In genomic region chr11:68942731-68943130, GRCm38 (mm10) we compare ENCODE assay signal across 27 mouse cellular contexts. TPM values are rescaled to one million over a fixed set of nuclear protein-coding genes. Genes with fewer than 3 reads are reported as not detected.
DNase-seq lines count a peak whose midpoint lies in the region; ATAC-seq and TF ChIP-seq lines count a peak whose summit lies in the region.
"Had no signal": no experiment of that assay in that cellular context is flagged by ENCODE, and none has a peak within 500 bp of the region (broad histone marks: within the 10 kb centered on the region; RNA-seq: fewer than 3 reads in every experiment).

No protein-coding gene starts in this region.

- no peak for TF ChIP-seq CTCF in lung, adult 2 months (IDR thresholded peaks at IDR 0.05; ENCODE audit: insufficient read depth, low read length)
- TF ChIP-seq CTCF in kidney, postnatal 0 days (IDR thresholded peaks at IDR 0.05; ENCODE audit: low read depth), result no peak

- 0 out of 2 replicates have a peak, but pooled peaks have one; percentile 16 for TF ChIP-seq POLR2A in lung, adult 2 months (IDR thresholded peaks at IDR 0.05; ENCODE audit: borderline replicate concordance, extremely low read depth, low read depth, low read length)

- H3K36me3 ChIP-seq in kidney, postnatal 0 days (ENCODE audit: insufficient read depth, low read length), result no peaks in the 10 kb centered on the region
- H3K36me3 ChIP-seq: embryonic facial prominence, embryonic 13.5 days; forebrain, embryonic 12.5 days; forebrain, embryonic 15.5 days; hindbrain, embryonic 12.5 days had no signal

- ATAC-seq in kidney, postnatal 0 days (replicated peaks; ENCODE audit: low FRiP score, low read depth), result no peak
- ATAC-seq in inflammation-experienced regulatory T-cells, adult 6 months, result no peak
- ATAC-seq: CD4-positive, CD25-positive, alpha-beta regulatory T cell, adult 4 months; forebrain, embryonic 15.5 days had no signal

- no peaks in the 10 kb centered on the region for H3K9me3 ChIP-seq in kidney, postnatal 0 days (replicated peaks; ENCODE audit: low read length)
- H3K9me3 ChIP-seq: embryonic facial prominence, embryonic 10.5 days; embryonic facial prominence, embryonic 13.5 days; forebrain, embryonic 12.5 days; forebrain, embryonic 15.5 days; hindbrain, embryonic 12.5 days had no signal

- peak; percentile 41 for DNase-seq in kidney, adult 18-20 months
- no peak for DNase-seq in kidney, postnatal 14 days
- DNase-seq in lung, adult 2 months, result no peak
- no peak for DNase-seq in lung, postnatal 10 days
- DNase-seq in kidney, postnatal 0 days (ENCODE audit: low spot score), result no peak
- DNase-seq in kidney, postnatal 25 days, result peak; percentile 53 to 84
- no peak for DNase-seq in spleen, adult 18-20 months
- DNase-seq: adrenal gland, postnatal 25 days; cerebellum, adult 11-12 months; cerebellum, adult 8-10 months; cerebellum, postnatal 10 days; cerebellum, postnatal 36 days; embryo, embryonic 11 days; gastrocnemius, postnatal 25 days had no signal

- WGBS in lung, adult 2 months, result 81% methylated on average over 8 of the region's 8 CpGs
- WGBS in kidney, postnatal 0 days, result 82% methylated on average over 8 of the region's 8 CpGs

- no peak overlapping the region for H3K9ac ChIP-seq in kidney, postnatal 0 days (ENCODE audit: low read depth, low read length)
- H3K9ac ChIP-seq: embryonic facial prominence, embryonic 13.5 days; forebrain, embryonic 12.5 days; forebrain, embryonic 15.5 days; hindbrain, embryonic 12.5 days had no signal

- no peak overlapping the region for H3K4me3 ChIP-seq in lung, adult 2 months (replicated peaks; ENCODE audit: extremely low read depth, low read depth, low read length)
- no peak overlapping the region for H3K4me3 ChIP-seq in kidney, postnatal 0 days (replicated peaks; ENCODE audit: low read depth, low read length)
- H3K4me3 ChIP-seq: embryonic facial prominence, embryonic 10.5 days; embryonic facial prominence, embryonic 13.5 days; erythroblast, embryonic 14.5 days; forebrain, embryonic 12.5 days; forebrain, embryonic 15.5 days; hindbrain, embryonic 12.5 days had no signal

- H3K27me3 ChIP-seq in kidney, postnatal 0 days (ENCODE audit: insufficient read depth, low read length), result no peaks in the 10 kb centered on the region
- H3K27me3 ChIP-seq: forebrain, embryonic 15.5 days had no signal

- H3K4me1 ChIP-seq in lung, adult 2 months (ENCODE audit: control insufficient read depth, insufficient read depth, low read length), result peaks cover 2% of the 10 kb centered on the region; the same call in 1 of the 2 replicates
- H3K4me1 ChIP-seq in kidney, postnatal 0 days (replicated peaks; ENCODE audit: insufficient read depth, low read length), result peaks cover 7% of the 10 kb centered on the region; the same call in 1 of the 2 replicates

- H3K4me2 ChIP-seq in kidney, postnatal 0 days (ENCODE audit: low read length), result no peak overlapping the region
- H3K4me2 ChIP-seq: embryonic facial prominence, embryonic 13.5 days; forebrain, embryonic 12.5 days; forebrain, embryonic 15.5 days; heart, embryonic 11.5 days; hindbrain, embryonic 12.5 days had no signal

- peak overlapping the region; percentile 31; the same call in 1 of the 2 replicates for H3K27ac ChIP-seq in kidney, postnatal 0 days
- H3K27ac ChIP-seq: embryonic facial prominence, embryonic 10.5 days; embryonic facial prominence, embryonic 13.5 days; forebrain, embryonic 12.5 days; forebrain, embryonic 15.5 days; hindbrain, embryonic 12.5 days had no signal

RNA-seq across cellular contexts. Expression of gene Arhgef15, which starts 14.5 kb away (rescaled TPM):
- 359 and 419 TPM in 2 replicates for polyA plus RNA-seq in lung, adult 2 months (2012; rRNA removed)
- 8.9 and 11.3 TPM in 2 replicates for polyA plus RNA-seq in kidney, postnatal 0 days (2015; fragmentation: Nextera tagmentation; extraction: Ambion mirVana)
- under 1 TPM in 1 of 3 experiments, not detected in 2; 0.21 TPM for polyA plus RNA-seq in inflammation-experienced regulatory T-cells, adult 6 months (2017; shearing (Covaris generic))
- polyA plus RNA-seq: erythroblast, embryonic 14.5 days had no signal

RNA-seq across cellular contexts. Expression of gene Odf4, which starts 15.8 kb away (rescaled TPM):
- 0.19 and 0.25 TPM in 2 replicates for polyA plus RNA-seq in lung, adult 2 months (2012; rRNA removed)
- polyA plus RNA-seq in kidney, postnatal 0 days (2015; fragmentation: Nextera tagmentation; extraction: Ambion mirVana), result 0.29 TPM in 1 of 2 replicates, not detected in the other
- not detected for polyA plus RNA-seq in inflammation-experienced regulatory T-cells, adult 6 months (2017; shearing (Covaris generic))
- polyA plus RNA-seq: adrenal gland, adult 2 months; C2C12; CD4-positive, CD25-positive, alpha-beta regulatory T cell, adult 4 months; embryonic facial prominence, embryonic 10.5 days; embryonic facial prominence, embryonic 13.5 days; erythroblast, embryonic 14.5 days; heart, embryonic 11.5 days; heart, embryonic 14.5 days; heart, postnatal 0 days; hindbrain, embryonic 12.5 days had no signal

RNA-seq across cellular contexts. Expression of gene Slc25a35, which starts 25.2 kb away (rescaled TPM):
- 34.0 and 40.4 TPM in 2 replicates for polyA plus RNA-seq in lung, adult 2 months (2012; rRNA removed)
- 11.1 and 11.5 TPM in 2 replicates for polyA plus RNA-seq in kidney, postnatal 0 days (2015; fragmentation: Nextera tagmentation; extraction: Ambion mirVana)
- polyA plus RNA-seq in inflammation-experienced regulatory T-cells, adult 6 months (2017; shearing (Covaris generic)), result 1 to 10 TPM; 7.0 to 8.3 (median 7.6) TPM
- polyA plus RNA-seq: erythroblast, embryonic 14.5 days had no signal

RNA-seq across cellular contexts. Expression of gene Rangrf, which starts 32.3 kb away (rescaled TPM):
- 11.6 and 15.4 TPM in 2 replicates for polyA plus RNA-seq in lung, adult 2 months (2012; rRNA removed)
- 55.6 and 58.3 TPM in 2 replicates for polyA plus RNA-seq in kidney, postnatal 0 days (2015; fragmentation: Nextera tagmentation; extraction: Ambion mirVana)
- 10 to 100 TPM; 13.7 to 72.0 (median 38.3) TPM for polyA plus RNA-seq in inflammation-experienced regulatory T-cells, adult 6 months (2017; shearing (Covaris generic))

RNA-seq across cellular contexts. Expression of gene Rpl26, which starts 41.3 kb away (rescaled TPM):
- 469 and 674 TPM in 2 replicates for polyA plus RNA-seq in lung, adult 2 months (2012; rRNA removed)
- polyA plus RNA-seq in kidney, postnatal 0 days (2015; fragmentation: Nextera tagmentation; extraction: Ambion mirVana), result 1,114 and 1,312 TPM in 2 replicates
- 1,000 to 10,000 TPM; 1,371 to 2,270 (median 2,196) TPM for polyA plus RNA-seq in inflammation-experienced regulatory T-cells, adult 6 months (2017; shearing (Covaris generic))

Comparison
In these comparisons a context has a peak if more than half of its experiments do, and no peak if none do; other contexts are left out.
1. DNase-seq: peak in kidney, adult 18-20 months (single experiment) and kidney, postnatal 25 days (2 of 2); none in kidney, postnatal 14 days (single experiment), lung, adult 2 months (single experiment), lung, postnatal 10 days (single experiment), kidney, postnatal 0 days (single experiment) and spleen, adult 18-20 months (0 of 2).
2. RNA of gene Arhgef15, which starts 14.5 kb away (polyA plus RNA-seq): 359 to 419 TPM in lung, adult 2 months; 8.9 to 11.3 TPM in kidney, postnatal 0 days and 0.21 TPM in inflammation-experienced regulatory T-cells, adult 6 months; every median in the first group is over 10 times any median in the second.